In genomic region chr15:89406691-89407090, GRCm38 (mm10) we compare ENCODE assay signal across 24 mouse cellular contexts. TPM values are rescaled to one million over a fixed set of nuclear protein-coding genes. Genes with fewer than 3 reads are reported as not detected.
A peak's percentile ranks its signal among the peaks of the same experiment; 100 is the strongest.
DNase-seq lines count a peak whose midpoint lies in the region; ATAC-seq and TF ChIP-seq lines count a peak whose summit lies in the region.
"Had no signal": no experiment of that assay in that cellular context is flagged by ENCODE, and none has a peak within 500 bp of the region (broad histone marks: within the 10 kb centered on the region; RNA-seq: fewer than 3 reads in every experiment).

No protein-coding gene starts in this region.

- H3K4me1 ChIP-seq in MEL (ENCODE audit: control insufficient read depth in 1 of 2, insufficient read depth in 2 of 2, low read length in 2 of 2): peaks cover 15 to 22% of the 10 kb centered on the region in 2 experiments
- no peaks in the 10 kb centered on the region for H3K4me1 ChIP-seq in hindbrain, embryonic 13.5 days (replicated peaks)
- H3K4me1 ChIP-seq: embryonic facial prominence, embryonic 10.5 days; embryonic facial prominence, embryonic 12.5 days had no signal

- DNase-seq in ES-CJ7 (ENCODE audit: low read depth, low spot score): peak; percentile 63
- DNase-seq in MEL (ENCODE audit: low read depth, low spot score): peak; percentile 30
- DNase-seq in ZHBTc4 (ENCODE audit: low read depth, low spot score): peak; percentile 57
- no peak for DNase-seq in gastrocnemius, postnatal 25 days
- DNase-seq: adrenal gland, adult 8-10 months; adrenal gland, postnatal 14 days; adrenal gland, postnatal 36 days; cerebellum, adult 11-12 months; cerebellum, adult 2 months; cerebellum, adult 9-10 months; cerebellum, postnatal 10 days; cerebellum, postnatal 25 days had no signal

- H3K4me2 ChIP-seq in hindbrain, embryonic 13.5 days: no peak overlapping the region
- H3K4me2 ChIP-seq: embryonic facial prominence, embryonic 12.5 days had no signal

- TF ChIP-seq RAD21 in MEL (IDR thresholded peaks at IDR 0.05; ENCODE audit: low read depth, low read length): no peak

- H3K9ac ChIP-seq in MEL (ENCODE audit: control insufficient read depth, low read depth, low read length, poor library complexity, severe bottlenecking): no peak overlapping the region
- H3K9ac ChIP-seq in hindbrain, embryonic 13.5 days: no peak overlapping the region
- H3K9ac ChIP-seq: embryonic facial prominence, embryonic 12.5 days had no signal

- H3K9me3 ChIP-seq in MEL (replicated peaks; ENCODE audit: insufficient read depth, low read length): no peaks in the 10 kb centered on the region
- peaks cover 13% of the 10 kb centered on the region for H3K9me3 ChIP-seq in hindbrain, embryonic 13.5 days

- no peak for ATAC-seq in hindbrain, embryonic 13.5 days (ENCODE audit: low FRiP score)
- ATAC-seq: activated CD4-positive, CD25-positive, alpha-beta regulatory T cell, adult 4 months; forebrain, embryonic 14.5 days; forebrain, embryonic 16.5 days; Patski had no signal

- TF ChIP-seq CTCF in MEL (IDR thresholded peaks at IDR 0.05 in 2 of 3, conservative IDR thresholded peaks at IDR 0.05 in 1 of 3; ENCODE audit: control insufficient read depth in 1 of 3, insufficient read depth in 1 of 3, low read depth in 2 of 3, low read length in 3 of 3, poor library complexity in 1 of 3, severe bottlenecking in 1 of 3): no peak

- TF ChIP-seq EP300 in MEL (IDR thresholded peaks at IDR 0.05; ENCODE audit: low read depth in 1 of 2, low read length in 2 of 2): no peak

- H3K79me2 ChIP-seq in MEL (ENCODE audit: control insufficient read depth, insufficient read depth, low read length, poor library complexity): no peaks in the 10 kb centered on the region

- TF ChIP-seq POLR2A in MEL (IDR thresholded peaks at IDR 0.05; ENCODE audit: control insufficient read depth in 1 of 2, insufficient read depth in 1 of 2, low read depth in 1 of 2, low read length in 2 of 2, poor library complexity in 1 of 2): no peak

- no peaks in the 10 kb centered on the region for H3K27me3 ChIP-seq in MEL (ENCODE audit: control insufficient read depth in 1 of 2, insufficient read depth in 2 of 2, low read length in 2 of 2)
- H3K27me3 ChIP-seq in hindbrain, embryonic 13.5 days: no peaks in the 10 kb centered on the region
- H3K27me3 ChIP-seq: embryonic facial prominence, embryonic 12.5 days had no signal

- H3K27ac ChIP-seq in MEL (ENCODE audit: control insufficient read depth, low read depth, low read length): no peak overlapping the region
- H3K27ac ChIP-seq in hindbrain, embryonic 13.5 days: no peak overlapping the region
- H3K27ac ChIP-seq: embryonic facial prominence, embryonic 10.5 days; embryonic facial prominence, embryonic 12.5 days had no signal

- peaks cover 0 to 17% of the 10 kb centered on the region in 2 experiments; a peak in 2 of 4 replicates for H3K36me3 ChIP-seq in MEL (ENCODE audit: control insufficient read depth in 1 of 2, insufficient read depth in 2 of 2, low read length in 2 of 2)
- H3K36me3 ChIP-seq in hindbrain, embryonic 13.5 days: no peaks in the 10 kb centered on the region
- H3K36me3 ChIP-seq: embryonic facial prominence, embryonic 10.5 days; embryonic facial prominence, embryonic 12.5 days had no signal

- H3K4me3 ChIP-seq in MEL (ENCODE audit: control insufficient read depth in 1 of 2, insufficient read depth in 1 of 2, low read depth in 2 of 2, low read length in 2 of 2): no peak overlapping the region
- no peak overlapping the region for H3K4me3 ChIP-seq in hindbrain, embryonic 13.5 days
- H3K4me3 ChIP-seq: embryonic facial prominence, embryonic 10.5 days; embryonic facial prominence, embryonic 12.5 days had no signal

TF ChIP-seq in MEL, 35 proteins besides CTCF, POLR2A, EP300 and RAD21:
- TF ChIP-seq CHD2 (IDR thresholded peaks at IDR 0.05; ENCODE audit: low read length): no peak

RNA-seq across cellular contexts. Expression of gene Syce3, which starts 3.6 kb away (rescaled TPM):
- 0.82 and 1.5 TPM in 2 replicates for total RNA-seq in MEL (2012; rRNA removed)
- polyA plus RNA-seq in MEL (2012; ENCODE audit: insufficient read depth in 1 of 2, insufficient read length in 2 of 2, low read depth in 1 of 2, low replicate concordance in 2 of 2, missing spikeins in 1 of 2): 1 to 10 TPM in 1 of 2 experiments, not detected in 1; 1.4 TPM
- polyA plus RNA-seq in hindbrain, embryonic 13.5 days (2015; fragmentation: Nextera tagmentation; extraction: Ambion mirVana): not detected in 2 replicates
- not detected for total RNA-seq in gastrocnemius, postnatal 25 days (2021)
- total RNA-seq: adrenal gland, adult 18-20 months; adrenal gland, adult 8-10 months; adrenal gland, postnatal 14 days; adrenal gland, postnatal 36 days; CH12.LX had no signal
- polyA plus RNA-seq: activated CD4-positive, CD25-positive, alpha-beta regulatory T cell, adult 4 months; C2C12; cerebellum, adult 2 months; embryonic facial prominence, embryonic 10.5 days; embryonic facial prominence, embryonic 12.5 days; embryonic facial prominence, embryonic 14.5 days; forebrain, embryonic 11.5 days; forebrain, embryonic 14.5 days; forebrain, embryonic 16.5 days; Patski had no signal

RNA-seq across cellular contexts. Expression of gene Cpt1b, which starts 19.0 kb away (rescaled TPM):
- 0.92 and 1.4 TPM in 2 replicates for total RNA-seq in MEL (2012; rRNA removed)
- polyA plus RNA-seq in MEL (2012; ENCODE audit: insufficient read depth in 1 of 2, insufficient read length in 2 of 2, low read depth in 1 of 2, low replicate concordance in 2 of 2, missing spikeins in 1 of 2): 1 to 10 TPM in 1 of 2 experiments, not detected in 1; 2.0 TPM
- 0.99 and 1.3 TPM in 2 replicates for polyA plus RNA-seq in hindbrain, embryonic 13.5 days (2015; fragmentation: Nextera tagmentation; extraction: Ambion mirVana)
- 100 to 1,000 TPM; 227 to 251 TPM for total RNA-seq in gastrocnemius, postnatal 25 days (2021)

RNA-seq across cellular contexts. Expression of gene Klhdc7b, which starts 22.0 kb away (rescaled TPM):
- total RNA-seq in MEL (2012; rRNA removed): not detected in 2 replicates
- polyA plus RNA-seq in MEL (2012; ENCODE audit: insufficient read depth in 1 of 2, insufficient read length in 2 of 2, low read depth in 1 of 2, low replicate concordance in 2 of 2, missing spikeins in 1 of 2): under 1 TPM in 1 of 2 experiments, not detected in 1; 0.01 TPM
- polyA plus RNA-seq in hindbrain, embryonic 13.5 days (2015; fragmentation: Nextera tagmentation; extraction: Ambion mirVana): 0.05 TPM in 1 of 2 replicates, not detected in the other
- not detected for total RNA-seq in gastrocnemius, postnatal 25 days (2021)
- total RNA-seq: adrenal gland, adult 18-20 months; adrenal gland, postnatal 14 days; adrenal gland, postnatal 36 days; CH12.LX had no signal
- polyA plus RNA-seq: C2C12; embryonic facial prominence, embryonic 10.5 days; embryonic facial prominence, embryonic 12.5 days; embryonic facial prominence, embryonic 14.5 days; forebrain, embryonic 11.5 days; forebrain, embryonic 14.5 days; forebrain, embryonic 16.5 days; Patski had no signal

RNA-seq across cellular contexts. Expression of gene C730034F03Rik, which starts 22.7 kb away (rescaled TPM):
- 2.5 and 3.8 TPM in 2 replicates for total RNA-seq in MEL (2012; rRNA removed)
- polyA plus RNA-seq in MEL (2012; ENCODE audit: insufficient read depth in 1 of 2, insufficient read length in 2 of 2, low read depth in 1 of 2, low replicate concordance in 2 of 2, missing spikeins in 1 of 2): 1 to 10 TPM in 1 of 2 experiments, not detected in 1; 1.6 TPM
- polyA plus RNA-seq in hindbrain, embryonic 13.5 days (2015; fragmentation: Nextera tagmentation; extraction: Ambion mirVana): 5.4 and 8.2 TPM in 2 replicates
- under 1 TPM; 0.27 to 0.49 TPM for total RNA-seq in gastrocnemius, postnatal 25 days (2021)

RNA-seq across cellular contexts. Expression of gene Gm44502, which starts 22.8 kb away (rescaled TPM):
- not detected in 2 replicates for total RNA-seq in MEL (2012; rRNA removed)
- polyA plus RNA-seq in MEL (2012; ENCODE audit: insufficient read depth in 1 of 2, insufficient read length in 2 of 2, low read depth in 1 of 2, low replicate concordance in 2 of 2, missing spikeins in 1 of 2): not detected
- polyA plus RNA-seq in hindbrain, embryonic 13.5 days (2015; fragmentation: Nextera tagmentation; extraction: Ambion mirVana): not detected in 2 replicates
- not detected for total RNA-seq in gastrocnemius, postnatal 25 days (2021)
- polyA plus RNA-seq: activated CD4-positive, CD25-positive, alpha-beta regulatory T cell, adult 4 months; embryonic facial prominence, embryonic 10.5 days; embryonic facial prominence, embryonic 12.5 days; embryonic facial prominence, embryonic 14.5 days; forebrain, embryonic 11.5 days; forebrain, embryonic 14.5 days; forebrain, embryonic 16.5 days; Patski had no signal

Comparison
In these comparisons a context has a peak if more than half of its experiments do, and no peak if none do; other contexts are left out.
1. RNA of gene Cpt1b, which starts 19.0 kb away (total RNA-seq): 227 to 251 TPM in gastrocnemius, postnatal 25 days; 0.92 to 1.4 TPM in MEL; every median in the first group is over 10 times any median in the second.